Mouse (Mus musculus) G1E (cell line): ENCODE measurements around the gene Gnaq.

Source experiments
- CTCF ChIP-seq: IDR thresholded peaks from 2 replicates; pipeline ENCODE4 v1.5.1; 2012; ENCODE audit warnings: low read depth, low read length, inconsistent platforms, mixed read lengths
- GATA1 ChIP-seq: IDR thresholded peaks from 2 replicates; pipeline ENCODE4 v1.6.1; 2012; ENCODE audit warnings: borderline replicate concordance, low read length, inconsistent platforms, mixed read lengths
- GATA2 ChIP-seq: IDR thresholded peaks from 2 replicates; pipeline ENCODE4 v1.6.1; 2012; ENCODE audit warnings: low read depth, low read length, inconsistent platforms, borderline replicate concordance
- POLR2AphosphoS5 ChIP-seq: IDR thresholded peaks from 2 replicates; pipeline ENCODE4 v1.6.1; 2012; ENCODE audit warnings: low read depth, low read length, inconsistent platforms; ENCODE audit not compliant: insufficient replicate concordance
- TAL1 ChIP-seq: conservative IDR thresholded peaks from 2 replicates; pipeline ENCODE4 v1.6.1; 2012; ENCODE audit warnings: low read depth, low read length, inconsistent platforms, mixed read lengths

GRCm38 (mm10) chr19:16301336-16301735, 168.7 kb downstream of the Gnaq start:
- TF ChIP-seq CTCF, result no peak
- no peak for TF ChIP-seq TAL1
- TF ChIP-seq GATA1, result no peak
- no peak for TF ChIP-seq POLR2AphosphoS5
- no peak for TF ChIP-seq GATA2
